Comparison of ENCODE assay signal across 18 mouse cellular contexts in genomic region chr17:12370289-12370688, GRCm38 (mm10). TPM values are rescaled to one million over a fixed set of nuclear protein-coding genes. Genes with fewer than 3 reads are reported as not detected.
DNase-seq lines count a peak whose midpoint lies in the region; ATAC-seq and TF ChIP-seq lines count a peak whose summit lies in the region.
"Had no signal": no experiment of that assay in that cellular context is flagged by ENCODE, and none has a peak within 500 bp of the region (broad histone marks: within the 10 kb centered on the region; RNA-seq: fewer than 3 reads in every experiment).

No protein-coding gene starts in this region.

- no peaks in the 10 kb centered on the region for H3K9me3 ChIP-seq in heart, embryonic 10.5 days
- H3K9me3 ChIP-seq in intestine, embryonic 15.5 days, result no peaks in the 10 kb centered on the region
- H3K9me3 ChIP-seq: forebrain, embryonic 13.5 days; liver, embryonic 13.5 days had no signal

- H3K9ac ChIP-seq in intestine, embryonic 15.5 days, result no peak overlapping the region
- H3K9ac ChIP-seq: forebrain, embryonic 13.5 days; liver, embryonic 13.5 days; lung, embryonic 14.5 days had no signal

- no peak for TF ChIP-seq POLR2A in small intestine, adult 2 months (IDR thresholded peaks at IDR 0.05; ENCODE audit: low read depth, low read length)

- H3K4me3 ChIP-seq in heart, embryonic 10.5 days, result no peak overlapping the region
- H3K4me3 ChIP-seq in intestine, embryonic 15.5 days (replicated peaks), result no peak overlapping the region
- no peak overlapping the region for H3K4me3 ChIP-seq in small intestine, adult 2 months (ENCODE audit: low read depth, low read length)
- H3K4me3 ChIP-seq: forebrain, embryonic 13.5 days; liver, embryonic 13.5 days had no signal

- peak; percentile 46; the same call in 1 of the 2 replicates for ATAC-seq in intestine, embryonic 15.5 days
- ATAC-seq: forebrain, embryonic 13.5 days; hindbrain, postnatal 0 days had no signal

- 56% methylated on average over 4 of the region's 4 CpGs for WGBS in heart, embryonic 10.5 days
- 72% methylated on average over 4 of the region's 4 CpGs for WGBS in intestine, embryonic 15.5 days
- WGBS in small intestine, adult 2 months, result 80% methylated on average over 4 of the region's 4 CpGs

- H3K4me1 ChIP-seq in heart, embryonic 10.5 days, result peaks cover 9% of the 10 kb centered on the region
- peaks cover 8% of the 10 kb centered on the region; the same call in 1 of the 2 replicates for H3K4me1 ChIP-seq in intestine, embryonic 15.5 days (replicated peaks)
- peaks cover 8% of the 10 kb centered on the region; the same call in 1 of the 2 replicates for H3K4me1 ChIP-seq in small intestine, adult 2 months (ENCODE audit: control insufficient read depth, insufficient read depth, insufficient read length, low read length)

- no peak for TF ChIP-seq CTCF in small intestine, adult 2 months (IDR thresholded peaks at IDR 0.05; ENCODE audit: extremely low read depth, insufficient read length, insufficient replicate concordance, low read depth, low read length)

- peak; percentile 79 for DNase-seq in heart, embryonic 10.5 days (ENCODE audit: low spot score)
- DNase-seq in heart, adult 11 months, result no peak
- DNase-seq in 3T3-L1 (ENCODE audit: low read depth, low spot score), result peak; percentile 26
- DNase-seq in right cerebral cortex, adult 2 months (ENCODE audit: low spot score in 2 of 2), result no peak
- no peak for DNase-seq in spleen, adult 12 weeks (ENCODE audit: low spot score)
- DNase-seq in frontal cortex, postnatal 14 days (ENCODE audit: low spot score in 2 of 2), result no peak
- DNase-seq: B cell, adult 2 months; cerebellum, adult 9-10 months; gastrocnemius, postnatal 14 days; kidney, adult 8-10 months; liver, embryonic 13.5 days; lung, embryonic 14.5 days; lung, postnatal 36 days had no signal

- no peaks in the 10 kb centered on the region for H3K36me3 ChIP-seq in heart, embryonic 10.5 days
- H3K36me3 ChIP-seq in intestine, embryonic 15.5 days, result no peaks in the 10 kb centered on the region
- H3K36me3 ChIP-seq in small intestine, adult 2 months (ENCODE audit: control insufficient read depth, insufficient read depth, low read length), result no peaks in the 10 kb centered on the region
- H3K36me3 ChIP-seq: liver, embryonic 13.5 days had no signal

- peak overlapping the region; percentile 22; the same call in 1 of the 2 replicates for H3K27ac ChIP-seq in heart, embryonic 10.5 days
- H3K27ac ChIP-seq in intestine, embryonic 15.5 days, result no peak overlapping the region
- peak overlapping the region; percentile 82; the same call in 1 of the 2 replicates for H3K27ac ChIP-seq in small intestine, adult 2 months (ENCODE audit: insufficient read depth, low read depth, low read length)
- H3K27ac ChIP-seq: forebrain, embryonic 13.5 days; hindbrain, postnatal 0 days; liver, embryonic 13.5 days had no signal

- H3K4me2 ChIP-seq in intestine, embryonic 15.5 days (replicated peaks), result no peak overlapping the region
- H3K4me2 ChIP-seq: forebrain, embryonic 13.5 days; liver, embryonic 13.5 days; lung, embryonic 14.5 days had no signal

- no peaks in the 10 kb centered on the region for H3K27me3 ChIP-seq in heart, embryonic 10.5 days (ENCODE audit: insufficient read depth, poor library complexity, severe bottlenecking)
- H3K27me3 ChIP-seq in intestine, embryonic 15.5 days (replicated peaks), result no peaks in the 10 kb centered on the region
- no peaks in the 10 kb centered on the region for H3K27me3 ChIP-seq in small intestine, adult 2 months (ENCODE audit: control insufficient read depth, insufficient read depth, low read length)
- H3K27me3 ChIP-seq: forebrain, embryonic 13.5 days; liver, embryonic 13.5 days had no signal

RNA-seq across cellular contexts. Expression of gene Plg, which starts 8.1 kb away (rescaled TPM):
- polyA plus RNA-seq in heart, embryonic 10.5 days (2016; fragmentation: Nextera tagmentation; extraction: Ambion mirVana), result 0.63 and 19.7 TPM in 2 replicates
- polyA plus RNA-seq in intestine, embryonic 15.5 days (2015; fragmentation: Nextera tagmentation; extraction: Ambion mirVana), result 3.7 and 4.9 TPM in 2 replicates
- polyA plus RNA-seq in small intestine, adult 2 months (2012; rRNA removed), result not detected in 2 replicates
- polyA plus RNA-seq: hindbrain, postnatal 0 days; midbrain, postnatal 0 days had no signal

RNA-seq across cellular contexts. Expression of gene Map3k4, which starts 51.7 kb away (rescaled TPM):
- polyA plus RNA-seq in heart, embryonic 10.5 days (2016; fragmentation: Nextera tagmentation; extraction: Ambion mirVana), result 40.2 and 52.2 TPM in 2 replicates
- polyA plus RNA-seq in intestine, embryonic 15.5 days (2015; fragmentation: Nextera tagmentation; extraction: Ambion mirVana), result 33.0 and 43.9 TPM in 2 replicates
- polyA plus RNA-seq in small intestine, adult 2 months (2012; rRNA removed), result 30.0 and 44.2 TPM in 2 replicates

Comparison
In these comparisons a context has a peak if more than half of its experiments do, and no peak if none do; other contexts are left out.
1. DNase-seq: peak in heart, embryonic 10.5 days (single experiment) and 3T3-L1 (single experiment); none in heart, adult 11 months (single experiment), right cerebral cortex, adult 2 months (0 of 2), spleen, adult 12 weeks (single experiment) and frontal cortex, postnatal 14 days (0 of 2).